Mouse (Mus musculus): ENCODE results near the gene Hfe2. TPM values are rescaled to one million over a fixed set of nuclear protein-coding genes. Genes with fewer than 3 reads are reported as not detected.
A peak's percentile ranks its signal among the peaks of the same experiment; 100 is the strongest.

The Hfe2 gene
- polyA plus RNA-seq, 1 experiment from 2014 or later, result 0.36 TPM

DNA sequence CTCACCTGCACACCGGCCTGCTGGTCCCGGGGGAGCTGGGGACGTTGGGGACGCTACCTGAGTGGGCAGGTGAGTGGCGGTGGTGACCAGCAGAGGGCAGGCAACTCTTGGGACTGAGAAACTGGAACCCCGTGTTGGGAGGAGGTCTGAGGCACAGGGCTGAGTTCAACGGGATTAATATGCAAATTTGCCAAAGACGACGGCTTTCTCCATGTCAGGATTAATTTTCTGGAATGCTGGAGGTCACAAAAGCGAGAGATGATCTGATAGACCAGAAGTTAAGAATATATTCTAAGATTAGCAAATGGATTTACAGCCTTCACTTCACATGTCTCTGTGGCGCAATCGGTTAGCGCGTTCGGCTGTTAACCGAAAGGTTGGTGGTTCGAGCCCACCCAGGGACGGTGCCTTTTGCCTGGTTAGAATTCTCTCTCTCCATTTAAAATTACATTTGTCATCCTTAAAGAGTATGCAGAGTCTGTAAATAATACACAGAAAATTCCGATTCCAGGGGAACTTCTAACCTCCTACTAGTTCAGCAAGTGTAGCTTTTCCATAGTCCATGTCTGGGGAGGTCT is 27.4 kb upstream of the Hfe2 start:
- peaks cover 12% of the 10 kb centered on the region for H3K4me1 ChIP-seq
- H3K27ac ChIP-seq, result no peak overlapping the region
- ATAC-seq, result peak; percentile 19; the same call in 1 of the 2 replicates
- peak overlapping the region; percentile 82 for H3K4me2 ChIP-seq
- WGBS, result under 1% methylated on average over 19 of the region's 19 CpGs
- no peaks in the 10 kb centered on the region for H3K27me3 ChIP-seq
- peak overlapping the region; percentile 55 for H3K9ac ChIP-seq
- no peaks in the 10 kb centered on the region for H3K36me3 ChIP-seq (ENCODE audit: poor library complexity, severe bottlenecking)
- H3K4me3 ChIP-seq, result peak overlapping the region; percentile 53
- H3K9me3 ChIP-seq (replicated peaks), result no peaks in the 10 kb centered on the region

DNA sequence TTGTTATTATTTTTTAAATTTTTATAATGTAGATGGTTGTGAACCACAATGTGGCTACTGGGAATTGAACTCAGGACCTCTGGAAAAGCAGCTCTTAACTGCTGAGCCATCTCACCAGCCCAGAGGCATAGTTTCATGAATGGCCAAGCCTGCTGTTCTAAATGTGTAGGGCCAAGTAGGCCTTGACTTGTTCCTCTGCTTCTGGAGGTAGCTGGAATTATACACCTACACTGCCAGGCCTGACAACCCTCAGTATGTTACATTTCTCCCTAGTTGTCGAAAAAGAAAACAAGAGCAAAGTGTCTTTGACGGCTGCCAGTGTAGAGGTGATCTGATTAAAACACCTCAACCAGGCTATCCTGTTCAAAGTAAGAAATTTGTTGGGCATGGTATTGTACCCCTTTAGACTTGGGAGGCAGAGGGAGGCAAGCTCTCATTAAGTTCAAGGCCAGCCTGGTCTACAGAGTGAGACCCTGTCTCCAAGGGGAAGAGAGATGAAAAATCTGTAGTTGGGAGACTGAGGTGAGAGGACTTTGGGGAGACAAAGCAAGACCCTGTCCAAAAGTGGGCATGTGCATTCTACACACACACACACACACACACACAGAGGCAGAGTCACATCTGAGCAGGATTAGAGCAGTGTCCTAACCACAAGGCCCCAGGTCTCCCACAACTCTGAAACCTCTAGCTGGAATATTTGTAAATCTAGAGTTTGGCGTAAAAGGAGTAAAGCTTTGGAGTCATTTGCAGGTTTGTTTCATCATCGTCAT is 26.3 kb upstream of the Hfe2 start:
- no peak overlapping the region for H3K27ac ChIP-seq
- peak overlapping the region; percentile 65 for H3K4me3 ChIP-seq
- ATAC-seq, result no peak
- no peaks in the 10 kb centered on the region for H3K36me3 ChIP-seq (ENCODE audit: poor library complexity, severe bottlenecking)
- peaks cover 17% of the 10 kb centered on the region for H3K4me1 ChIP-seq
- H3K4me2 ChIP-seq, result no peak overlapping the region
- H3K9ac ChIP-seq, result no peak overlapping the region
- no peaks in the 10 kb centered on the region for H3K9me3 ChIP-seq (replicated peaks)
- no peaks in the 10 kb centered on the region for H3K27me3 ChIP-seq
- WGBS, result 81% methylated on average over 4 of the region's 4 CpGs

DNA sequence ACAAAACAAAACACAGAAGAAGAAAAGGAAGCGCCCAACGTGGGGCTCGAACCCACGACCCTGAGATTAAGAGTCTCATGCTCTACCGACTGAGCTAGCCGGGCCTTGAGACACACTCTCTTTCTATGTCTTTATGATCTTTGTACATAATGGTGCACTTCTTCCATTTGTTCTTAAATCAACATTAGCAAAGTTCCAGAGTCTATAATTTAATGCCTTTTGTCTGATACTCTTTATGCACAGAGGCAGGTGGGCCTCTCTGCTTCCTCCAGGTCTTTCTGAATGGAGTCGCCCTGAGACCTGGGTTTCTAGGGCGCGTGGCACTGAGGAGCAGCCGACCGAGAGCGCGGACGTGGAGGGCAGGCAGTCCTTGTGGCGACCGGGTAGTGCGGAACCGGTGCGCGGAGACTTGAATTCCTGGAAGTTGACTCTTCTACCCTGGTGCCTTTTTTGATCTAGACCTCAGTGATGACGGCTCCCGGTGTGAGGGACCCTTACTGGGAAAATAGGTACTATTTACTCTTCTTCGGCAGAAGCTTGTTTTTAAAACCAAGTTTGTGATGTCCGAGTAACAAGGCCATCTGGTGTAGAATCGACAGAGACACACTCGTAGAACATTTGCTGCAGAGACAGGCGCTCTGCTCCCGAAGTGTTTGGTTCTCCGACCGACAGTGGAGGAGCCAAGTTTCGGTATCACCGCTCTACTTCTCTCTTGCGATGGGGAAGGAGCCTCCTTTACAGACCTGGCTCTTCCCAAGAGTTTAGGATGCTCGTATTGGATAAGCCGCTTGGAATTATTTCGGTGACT is 25.3 kb upstream of the Hfe2 start:
- H3K27ac ChIP-seq, result peak overlapping the region; percentile 76
- H3K9ac ChIP-seq, result peak overlapping the region; percentile 73
- ATAC-seq, result peak; percentile 29
- H3K4me1 ChIP-seq, result peaks cover 17% of the 10 kb centered on the region
- no peaks in the 10 kb centered on the region for H3K27me3 ChIP-seq
- H3K4me3 ChIP-seq, result peak overlapping the region; percentile 65
- WGBS, result under 1% methylated on average over 36 of the region's 36 CpGs
- no peaks in the 10 kb centered on the region for H3K36me3 ChIP-seq (ENCODE audit: poor library complexity, severe bottlenecking)
- H3K4me2 ChIP-seq, result peak overlapping the region; percentile 93
- no peaks in the 10 kb centered on the region for H3K9me3 ChIP-seq (replicated peaks)

DNA sequence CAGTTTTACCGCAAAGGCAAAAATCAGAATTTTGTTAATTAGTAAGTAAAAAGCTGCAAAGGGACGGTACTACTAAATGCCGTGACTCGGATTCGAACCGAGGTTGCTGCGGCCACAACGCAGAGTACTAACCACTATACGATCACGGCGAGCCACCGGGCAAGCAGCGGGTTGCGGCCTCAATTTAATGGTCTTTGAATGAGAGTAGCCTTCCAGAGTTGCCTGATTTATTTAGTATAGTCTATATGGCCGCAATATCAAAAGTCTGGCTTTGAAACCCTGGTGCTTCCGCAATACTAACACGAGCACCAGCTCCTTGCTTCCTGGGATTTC is 24.7 kb upstream of the Hfe2 start:
- H3K4me3 ChIP-seq, result peak overlapping the region; percentile 65
- H3K27me3 ChIP-seq, result no peaks in the 10 kb centered on the region
- H3K4me2 ChIP-seq, result peak overlapping the region; percentile 93
- under 1% methylated on average over 17 of the region's 17 CpGs for WGBS
- H3K36me3 ChIP-seq (ENCODE audit: poor library complexity, severe bottlenecking), result no peaks in the 10 kb centered on the region
- H3K4me1 ChIP-seq, result peaks cover 17% of the 10 kb centered on the region
- H3K9ac ChIP-seq, result peak overlapping the region; percentile 75
- H3K27ac ChIP-seq, result peak overlapping the region; percentile 85
- H3K9me3 ChIP-seq (replicated peaks), result no peaks in the 10 kb centered on the region
- ATAC-seq, result peak; percentile 82

DNA sequence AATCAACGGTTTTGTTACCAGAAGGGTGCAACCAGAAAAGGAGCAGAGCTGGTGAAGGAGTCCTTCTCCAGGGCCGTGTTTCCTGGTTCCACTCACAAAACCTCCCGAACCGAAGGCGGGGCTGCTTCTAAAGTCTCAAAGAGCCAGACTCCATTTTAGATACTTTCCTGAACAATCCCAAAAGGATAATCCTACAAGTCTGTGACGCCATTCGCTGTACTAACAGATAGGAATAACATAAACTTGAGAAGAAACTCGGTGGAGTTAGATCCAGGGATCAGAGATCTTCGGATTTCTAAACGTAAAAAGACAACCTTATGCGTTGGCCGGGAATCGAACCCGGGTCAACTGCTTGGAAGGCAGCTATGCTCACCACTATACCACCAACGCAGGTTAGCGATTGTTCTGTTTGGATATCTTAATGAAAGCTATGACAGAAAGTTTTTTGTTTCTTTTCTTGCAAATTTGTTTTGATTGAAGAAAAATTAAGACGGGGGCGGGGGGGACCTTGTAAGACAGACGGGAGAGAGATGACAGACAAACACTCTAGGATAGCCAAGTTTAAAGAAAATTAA is 24.2 kb upstream of the Hfe2 start:
- Histone ChIP-seq H3K27me3 (no peaks in the 10 kb centered on the region), H3K27ac (peak overlapping the region; percentile 85), H3K9ac (peak overlapping the region; percentile 75), H3K4me1 (peaks cover 17% of the 10 kb centered on the region), H3K9me3 (replicated peaks) (no peaks in the 10 kb centered on the region), H3K36me3 (ENCODE audit: poor library complexity, severe bottlenecking) (no peaks in the 10 kb centered on the region), H3K4me3 (peak overlapping the region; percentile 65), H3K4me2 (peak overlapping the region; percentile 93)
- ATAC-seq, result peak; percentile 83
- WGBS, result under 1% methylated on average over 19 of the region's 19 CpGs

DNA sequence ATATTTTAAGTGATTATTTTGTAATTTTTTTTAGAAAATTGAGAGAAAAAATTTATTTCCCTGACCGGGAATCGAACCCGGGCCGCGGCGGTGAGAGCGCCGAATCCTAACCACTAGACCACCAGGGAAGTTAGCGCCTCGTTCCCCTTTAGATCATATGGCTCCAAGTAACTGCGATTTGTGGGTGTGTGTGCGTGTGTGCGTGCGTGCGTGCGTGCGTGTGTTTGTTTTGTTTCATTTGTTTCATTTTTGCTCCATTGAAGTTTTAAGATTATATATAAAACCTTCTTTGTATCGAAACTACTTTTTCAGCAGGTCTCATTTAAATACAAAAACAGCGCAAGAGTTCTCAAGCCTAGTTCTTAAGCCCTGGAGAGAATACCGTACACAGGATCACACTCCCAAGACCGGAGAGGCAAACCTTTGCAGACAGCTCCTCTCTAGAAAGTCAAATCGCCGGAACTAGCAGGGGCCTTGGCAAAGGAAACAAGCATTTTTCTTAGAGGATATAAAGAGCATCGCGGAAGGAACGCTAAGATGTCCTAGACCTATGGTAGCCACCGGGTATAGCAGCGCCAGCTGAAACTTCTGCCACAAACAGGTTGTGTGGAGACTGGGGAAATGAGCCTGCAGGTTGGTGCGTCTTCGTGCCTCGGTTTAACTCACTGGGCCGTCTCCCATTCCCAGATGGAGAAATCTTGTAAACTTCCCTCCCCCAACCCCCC is 23.4 kb upstream of the Hfe2 start:
- H3K9ac ChIP-seq, result peak overlapping the region; percentile 66
- H3K4me2 ChIP-seq, result peak overlapping the region; percentile 93
- peak; percentile 78 for ATAC-seq
- no peaks in the 10 kb centered on the region for H3K9me3 ChIP-seq (replicated peaks)
- H3K4me1 ChIP-seq, result peaks cover 17% of the 10 kb centered on the region
- H3K36me3 ChIP-seq (ENCODE audit: poor library complexity, severe bottlenecking), result no peaks in the 10 kb centered on the region
- H3K4me3 ChIP-seq, result peak overlapping the region; percentile 65
- WGBS, result 0% methylated on average over 32 of the region's 32 CpGs
- peak overlapping the region; percentile 44 for H3K27ac ChIP-seq
- no peaks in the 10 kb centered on the region for H3K27me3 ChIP-seq

DNA sequence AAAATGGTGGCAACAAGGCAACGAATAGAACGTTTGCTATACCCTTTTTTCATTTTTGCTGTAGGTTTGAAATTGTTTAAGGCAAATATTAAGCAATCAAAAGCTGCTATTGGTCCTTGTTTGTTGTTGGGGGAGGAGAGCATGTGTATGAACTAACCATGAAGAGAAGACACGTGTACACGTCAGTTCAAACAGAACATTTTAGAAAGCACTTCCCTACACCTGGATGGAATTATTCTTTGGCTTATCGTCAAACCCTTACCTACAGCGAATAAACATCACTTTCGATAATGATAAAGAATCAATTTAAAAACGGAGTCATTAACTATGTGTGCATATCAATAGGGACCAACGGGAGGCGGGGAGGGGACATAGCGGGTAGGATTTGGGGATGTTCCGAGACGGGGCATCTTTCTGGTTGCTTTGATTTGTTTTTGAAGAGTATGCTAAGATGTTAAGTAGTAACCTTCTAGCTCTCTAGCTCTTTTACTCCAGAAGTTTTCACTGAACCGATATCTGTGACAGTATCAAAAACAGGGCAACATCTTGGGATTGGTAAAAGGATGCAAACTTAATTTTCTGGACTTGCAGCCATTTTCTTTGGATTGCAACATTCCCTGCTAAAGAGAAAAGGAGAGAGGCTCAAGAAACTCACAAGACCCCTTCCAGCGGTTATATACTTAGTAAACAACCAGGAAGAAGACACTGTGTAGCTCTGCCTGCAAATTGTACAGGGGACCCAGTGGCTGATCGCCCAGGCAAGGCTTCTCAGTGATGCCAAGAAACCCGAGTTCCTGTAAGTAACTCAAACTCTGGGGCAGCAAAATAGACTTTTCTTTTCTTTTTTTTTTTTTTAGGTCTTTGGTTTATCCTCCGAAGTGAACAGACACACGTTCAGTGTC is 22.5 kb upstream of the Hfe2 start:
- Histone ChIP-seq H3K9ac (peak overlapping the region; percentile 66), H3K4me3 (peak overlapping the region; percentile 65), H3K4me2 (peak overlapping the region; percentile 93), H3K4me1 (peaks cover 11% of the 10 kb centered on the region), H3K27me3 (no peaks in the 10 kb centered on the region), H3K36me3 (ENCODE audit: poor library complexity, severe bottlenecking) (no peaks in the 10 kb centered on the region), H3K27ac (0 out of 2 replicates have a peak overlapping the region, but pooled peaks have one; percentile 44), H3K9me3 (replicated peaks) (no peaks in the 10 kb centered on the region)
- WGBS, result under 1% methylated on average over 19 of the region's 19 CpGs
- ATAC-seq, result no peak

DNA sequence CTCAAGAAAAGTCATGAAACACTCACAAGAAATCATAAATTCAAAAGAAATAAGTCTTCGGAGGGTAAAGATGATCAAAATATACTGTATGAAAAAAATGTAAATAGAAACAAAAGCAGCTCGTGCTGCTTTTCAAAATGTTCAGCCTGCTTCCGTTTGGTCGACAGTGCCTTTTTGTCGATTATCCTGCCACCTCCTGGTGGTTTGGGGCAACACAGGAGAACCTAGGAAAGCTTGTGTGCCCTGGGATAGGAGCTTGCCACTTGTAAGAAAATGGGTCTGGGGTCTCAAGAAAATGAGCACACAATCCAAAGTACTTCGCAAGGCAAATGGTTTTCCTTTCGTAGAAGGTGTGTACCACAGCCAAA is 21.9 kb upstream of the Hfe2 start:
- 2% methylated on average over 7 of the region's 7 CpGs for WGBS
- peak overlapping the region; percentile 66 for H3K9ac ChIP-seq
- no peak for ATAC-seq
- peaks cover 10% of the 10 kb centered on the region for H3K4me1 ChIP-seq
- no peaks in the 10 kb centered on the region for H3K9me3 ChIP-seq (replicated peaks)
- H3K36me3 ChIP-seq (ENCODE audit: poor library complexity, severe bottlenecking), result no peaks in the 10 kb centered on the region
- no peaks in the 10 kb centered on the region for H3K27me3 ChIP-seq
- H3K27ac ChIP-seq, result no peak overlapping the region
- peak overlapping the region; percentile 93 for H3K4me2 ChIP-seq
- H3K4me3 ChIP-seq, result peak overlapping the region; percentile 65

DNA sequence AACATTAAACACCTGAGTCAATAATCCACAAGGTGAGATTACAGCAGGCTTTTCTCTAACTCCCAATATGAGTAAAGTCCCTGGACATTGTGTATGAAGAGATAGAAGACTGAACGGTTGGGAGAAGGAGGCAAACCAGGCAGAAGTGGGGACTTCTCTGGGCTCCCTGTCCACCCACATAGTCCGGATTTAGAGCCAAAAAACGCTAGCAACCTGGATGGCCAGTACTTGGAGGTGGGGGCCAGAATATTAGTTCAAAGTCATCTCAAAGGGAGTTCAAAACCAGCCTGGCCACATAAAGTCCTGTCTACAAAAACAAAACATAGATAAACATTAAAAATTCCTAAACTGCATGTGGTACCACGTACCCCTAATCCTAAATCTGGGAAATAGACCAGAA is 21.0 kb upstream of the Hfe2 start:
- no peak for ATAC-seq
- Histone ChIP-seq H3K36me3 (ENCODE audit: poor library complexity, severe bottlenecking) (no peaks in the 10 kb centered on the region), H3K4me1 (peaks cover 10% of the 10 kb centered on the region), H3K4me2 (no peak overlapping the region), H3K9ac (no peak overlapping the region), H3K27me3 (no peaks in the 10 kb centered on the region), H3K27ac (no peak overlapping the region), H3K4me3 (no peak overlapping the region), H3K9me3 (replicated peaks) (no peaks in the 10 kb centered on the region)
- WGBS, result 68% methylated on average over 4 of the region's 4 CpGs

DNA sequence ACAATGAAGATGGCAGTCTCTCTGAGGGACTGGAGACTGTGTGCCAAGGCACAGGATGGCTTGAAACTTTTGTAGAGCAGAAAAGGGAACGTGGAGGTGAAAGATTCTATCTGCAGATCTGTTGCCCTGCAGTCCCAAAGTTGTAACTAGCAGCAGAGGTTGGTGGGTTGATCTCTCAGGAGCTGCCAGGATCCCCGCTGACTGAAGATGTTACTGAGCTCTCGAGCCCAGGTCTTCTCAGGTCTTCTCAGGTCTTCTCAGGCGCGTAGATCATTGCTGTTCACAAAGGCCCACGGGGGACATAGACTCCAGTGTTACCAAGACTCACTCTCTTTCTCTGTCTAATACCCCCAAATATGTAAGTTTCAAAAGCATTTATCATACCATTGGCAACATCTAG is 20.0 kb upstream of the Hfe2 start:
- no peak overlapping the region for H3K9ac ChIP-seq
- 93% methylated on average over 6 of the region's 6 CpGs for WGBS
- H3K4me2 ChIP-seq, result no peak overlapping the region
- no peaks in the 10 kb centered on the region for H3K36me3 ChIP-seq (ENCODE audit: poor library complexity, severe bottlenecking)
- H3K27ac ChIP-seq, result no peak overlapping the region
- H3K4me1 ChIP-seq, result peaks cover 7% of the 10 kb centered on the region
- no peak overlapping the region for H3K4me3 ChIP-seq
- no peak for ATAC-seq
- H3K27me3 ChIP-seq, result no peaks in the 10 kb centered on the region
- H3K9me3 ChIP-seq (replicated peaks), result no peaks in the 10 kb centered on the region
